Mouse (Mus musculus) embryonic facial prominence, embryonic 13.5 days (tissue): ENCODE measurements around the gene Gm6614. TPM values are rescaled to one million over a fixed set of nuclear protein-coding genes. Genes with fewer than 3 reads are reported as not detected.
"Not testable (repeated sequence)": the region's sequence is repeated elsewhere in the genome, so short reads cannot be mapped to it uniquely, and the experiment has no call there.

ENCODE experiments used
- ATAC-seq: fragments of 200-750 bp; cut with Nextera tagmentation; 2 replicates; pipeline ENCODE4 v1.8.0; 2017; ENCODE audit warnings: low read depth; ENCODE audit not compliant: insufficient number of reproducible peaks, insufficient read depth, low FRiP score, low TSS enrichment
- H3K27ac ChIP-seq: fragments of 300-500 bp; sonication (generic); 2 replicates; pipeline ENCODE4 v1.5.1; 2015; ENCODE audit warnings: moderate library complexity, mild to moderate bottlenecking, inconsistent platforms
- H3K27me3 ChIP-seq: fragments of 300-500 bp; sonication (generic); 2 replicates; pipeline ENCODE4 v1.6.1; 2015; ENCODE audit warnings: mild to moderate bottlenecking, inconsistent platforms
- H3K36me3 ChIP-seq: fragments of 300-500 bp; sonication (generic); 2 replicates; pipeline ENCODE4 v1.6.1; 2015; ENCODE audit warnings: mild to moderate bottlenecking, inconsistent platforms
- H3K4me1 ChIP-seq: fragments of 300-500 bp; sonication (generic); 2 replicates; pipeline ENCODE4 v1.6.1; 2015; ENCODE audit warnings: inconsistent platforms
- H3K4me2 ChIP-seq: fragments of 300-500 bp; sonication (generic); 2 replicates; pipeline ENCODE4 v1.6.1; 2015; ENCODE audit warnings: moderate library complexity, mild to moderate bottlenecking, inconsistent platforms
- H3K4me3 ChIP-seq: fragments of 300-500 bp; sonication (generic); 2 replicates; pipeline ENCODE4 v1.5.1; 2015; ENCODE audit warnings: mild to moderate bottlenecking, inconsistent platforms
- H3K9ac ChIP-seq: fragments of 300-500 bp; sonication (generic); 2 replicates; pipeline ENCODE4 v1.6.1; 2015; ENCODE audit warnings: mild to moderate bottlenecking, inconsistent platforms
- H3K9me3 ChIP-seq: fragments of 300-500 bp; sonication (generic); 2 replicates; pipeline ENCODE4 v1.6.1; 2016; ENCODE audit warnings: inconsistent platforms
- WGBS: fragments of 180-500 bp; shearing (Covaris S2); methylation state at CpG from one replicate; pipeline ENCODE4 v1.1.7; 2015; ENCODE audit warnings: mixed read lengths; 5-methylcytosine and 5-hydroxymethylcytosine counted together
- polyA plus RNA-seq: library from polyadenylated mRNA; unstranded; fragments of >200 nt; fragmentation: Nextera tagmentation; extraction: Ambion mirVana; gene quantifications from 2 replicates; pipeline ENCODE4 v1.2.1, GENCODE M21; 2015

Gm6614 gene
- polyA plus RNA-seq = not detected in 2 replicates

DNA sequence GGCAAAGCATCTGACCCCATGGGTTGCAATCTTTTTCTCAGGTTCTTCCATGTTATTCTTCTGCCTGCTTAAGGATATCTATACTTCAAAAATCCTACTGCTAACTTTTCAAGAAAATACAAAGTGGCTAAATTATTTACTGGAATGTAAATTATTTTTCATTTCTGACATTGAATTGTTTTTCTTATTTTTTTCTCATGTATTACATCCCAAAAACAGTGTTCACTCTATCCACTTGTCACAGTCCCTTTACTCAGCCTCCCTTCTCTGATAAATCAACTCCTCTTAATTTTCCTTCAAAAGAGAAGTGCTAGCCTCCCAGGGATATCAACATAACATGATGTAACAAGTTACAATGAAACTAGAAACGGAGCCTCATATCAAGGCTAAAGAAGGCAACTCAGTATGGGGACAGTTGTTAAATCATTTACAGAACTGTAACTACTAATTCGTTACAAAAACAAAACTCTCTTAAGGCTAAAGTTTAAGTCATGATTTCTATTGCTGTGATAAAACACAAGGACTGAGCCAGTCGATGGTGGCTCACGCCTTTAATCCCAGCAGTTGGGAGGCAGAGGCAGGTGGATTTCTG, at the start of gene Gm6614:
TSS of gene Gm6614 (minus strand) at position 51 of the 592 bp plus-strand sequence.
- no peaks in the 10 kb centered on the region for H3K27me3 ChIP-seq
- no peak within 1 kb of the TSS for H3K4me2 ChIP-seq
- no peak within 1 kb of the TSS for H3K9ac ChIP-seq
- no peaks in the 10 kb centered on the region for H3K9me3 ChIP-seq
- no peak within 1 kb of the TSS for H3K27ac ChIP-seq
- H3K36me3 ChIP-seq = no peaks in the 10 kb centered on the region
- no peaks in the 10 kb centered on the region for H3K4me1 ChIP-seq
- no peak for ATAC-seq
- 88% methylated on average over 4 of the region's 4 CpGs for WGBS
- H3K4me3 ChIP-seq = no peak within 1 kb of the TSS

DNA sequence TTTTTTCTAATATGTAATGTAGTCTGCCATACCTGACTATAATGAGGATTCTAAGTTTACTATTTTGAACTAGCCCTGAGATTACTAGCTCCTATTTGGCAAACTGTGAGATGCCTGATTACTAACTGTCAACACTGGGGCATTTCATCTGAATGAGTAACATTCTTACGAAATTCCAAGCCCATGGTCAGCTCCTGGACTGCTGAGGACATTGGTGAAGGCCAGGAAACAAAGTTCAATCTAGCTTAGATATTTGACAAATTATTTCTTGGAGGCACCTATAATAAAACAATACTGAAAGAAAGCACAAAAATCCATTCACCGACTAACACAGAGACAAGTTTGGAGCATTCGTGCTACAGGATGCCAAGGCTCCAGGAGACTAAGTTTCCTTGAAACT, 47.1 kb upstream of the Gm6614 start:
- ATAC-seq, H3K4me2 ChIP-seq, H3K27ac ChIP-seq, H3K4me3 ChIP-seq, H3K9me3 ChIP-seq, H3K9ac ChIP-seq, H3K4me1 ChIP-seq, H3K36me3 ChIP-seq, H3K27me3 ChIP-seq: not testable (repeated sequence)
- 82% methylated on average over 3 of the region's 3 CpGs for WGBS

GRCm38 (mm10) chr6:142047689-142048088, 36.5 kb upstream of the Gm6614 start:
- no peak overlapping the region for H3K9ac ChIP-seq
- H3K4me2 ChIP-seq = no peak overlapping the region
- no peak for ATAC-seq
- no peak overlapping the region for H3K4me3 ChIP-seq
- H3K9me3 ChIP-seq = no peaks in the 10 kb centered on the region
- H3K36me3 ChIP-seq = no peaks in the 10 kb centered on the region
- no peak overlapping the region for H3K27ac ChIP-seq
- H3K27me3 ChIP-seq = no peaks in the 10 kb centered on the region
- no peaks in the 10 kb centered on the region for H3K4me1 ChIP-seq
- 88% methylated on average over 1 of the region's 1 CpGs for WGBS

- Histone ChIP-seq H3K4me3 (no peak overlapping the region), H3K27ac (no peak overlapping the region), H3K4me2 (no peak overlapping the region), H3K36me3 (no peaks in the 10 kb centered on the region), H3K9me3 (no peaks in the 10 kb centered on the region), H3K27me3 (no peaks in the 10 kb centered on the region), H3K4me1 (no peaks in the 10 kb centered on the region), H3K9ac (no peak overlapping the region)
- 86% methylated on average over 2 of the region's 2 CpGs for whole genome bisulfite sequencing
- ATAC-seq = no peak
Measured at GRCm38 (mm10) chr6:142045746-142046145, 34.5 kb upstream of the Gm6614 start.

DNA sequence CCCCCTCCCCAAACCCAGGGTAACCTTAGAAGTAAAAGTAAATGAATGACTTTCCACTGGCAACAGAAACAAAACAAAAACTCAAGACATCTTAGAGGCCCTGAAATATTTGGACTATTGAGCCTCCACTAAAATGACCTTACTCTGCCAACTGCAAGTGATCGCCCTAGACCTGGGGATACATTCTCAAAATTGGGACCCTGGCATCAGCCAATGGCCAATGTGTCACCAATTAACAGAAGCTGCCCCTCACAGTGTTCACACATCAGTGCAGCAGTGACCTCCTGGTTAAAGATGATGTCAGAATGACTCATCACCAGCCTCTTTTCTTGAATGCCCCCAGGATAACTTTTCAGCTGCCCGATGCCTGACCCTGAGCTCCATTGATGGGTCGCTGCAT, 30.7 kb upstream of the Gm6614 start:
- Histone ChIP-seq H3K4me1 (no peaks in the 10 kb centered on the region), H3K27me3 (no peaks in the 10 kb centered on the region), H3K4me3 (no peak overlapping the region), H3K9ac (no peak overlapping the region), H3K4me2 (no peak overlapping the region), H3K36me3 (no peaks in the 10 kb centered on the region), H3K27ac (no peak overlapping the region), H3K9me3 (no peaks in the 10 kb centered on the region)
- no peak for ATAC-seq
- WGBS = 89% methylated on average over 3 of the region's 3 CpGs

DNA sequence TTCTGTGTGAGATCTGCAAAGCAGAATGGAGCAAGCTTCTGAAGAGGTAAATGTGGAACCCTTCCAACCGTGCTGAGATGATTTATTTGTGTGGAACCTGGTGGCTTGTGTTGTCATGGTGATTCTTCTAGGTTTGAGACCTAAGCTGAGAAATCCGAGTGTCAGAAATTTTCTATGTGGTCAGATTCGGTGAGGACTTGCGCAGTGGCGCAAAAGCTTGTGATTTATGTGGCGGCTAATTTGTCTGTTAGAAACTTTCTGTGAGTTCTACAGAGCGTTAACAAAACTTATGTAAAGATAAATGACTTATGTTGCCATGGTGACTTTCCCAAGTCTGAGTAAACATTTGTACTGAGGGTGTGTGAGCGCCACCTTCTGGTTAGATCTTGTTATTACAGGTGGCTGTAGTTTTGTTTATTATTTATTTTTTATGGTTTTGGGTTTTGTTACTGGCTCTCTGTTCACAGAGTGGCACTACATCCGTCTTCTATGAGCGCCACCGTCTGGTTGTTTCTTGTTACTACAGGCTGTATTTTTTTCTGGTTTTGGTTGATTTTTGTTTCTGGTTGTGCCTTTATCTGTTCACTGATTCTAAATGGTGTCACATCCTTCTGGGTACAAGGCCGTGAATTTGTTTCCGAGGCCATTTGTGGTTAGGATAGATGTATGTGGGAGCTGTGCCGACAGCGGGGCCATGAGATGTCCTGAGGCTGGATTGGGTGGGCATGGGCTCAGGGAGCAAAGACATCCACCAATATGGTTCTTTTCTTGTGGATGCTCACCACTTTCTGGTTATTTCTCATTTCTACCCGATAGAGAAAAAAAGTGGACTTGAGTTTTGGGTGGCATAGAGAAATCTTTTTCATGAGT, 29.3 kb upstream of the Gm6614 start:
- H3K4me3 ChIP-seq = no peak overlapping the region
- H3K27me3 ChIP-seq = no peaks in the 10 kb centered on the region
- WGBS = 62% methylated on average over 16 of the region's 16 CpGs
- no peak overlapping the region for H3K9ac ChIP-seq
- no peak overlapping the region for H3K4me2 ChIP-seq
- no peaks in the 10 kb centered on the region for H3K36me3 ChIP-seq
- H3K4me1 ChIP-seq = no peaks in the 10 kb centered on the region
- H3K27ac ChIP-seq = no peak overlapping the region
- H3K9me3 ChIP-seq = no peaks in the 10 kb centered on the region
- ATAC-seq = no peak

DNA sequence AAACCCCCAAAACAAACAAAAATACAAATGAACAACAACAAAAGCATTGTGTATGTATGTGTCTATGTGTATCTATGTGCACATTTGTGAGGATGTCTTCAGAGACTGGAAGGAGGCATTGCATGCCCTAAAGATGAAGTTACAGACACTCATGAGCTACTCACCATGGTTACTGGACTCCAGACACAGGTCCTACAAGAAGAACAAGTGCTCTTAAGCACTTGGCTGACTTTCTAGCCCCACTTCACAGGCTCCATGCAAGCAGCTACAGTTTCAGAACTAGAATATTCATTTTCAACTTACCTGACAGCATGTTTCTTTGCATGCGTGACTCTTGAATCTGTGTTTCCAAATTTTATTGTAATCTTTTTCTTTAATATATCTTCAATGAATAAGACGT, 24.6 kb upstream of the Gm6614 start:
- Histone ChIP-seq H3K9me3 (no peaks in the 10 kb centered on the region), H3K4me2 (no peak overlapping the region), H3K36me3 (no peaks in the 10 kb centered on the region), H3K27ac (no peak overlapping the region), H3K4me1 (no peaks in the 10 kb centered on the region), H3K27me3 (no peaks in the 10 kb centered on the region), H3K9ac (no peak overlapping the region), H3K4me3 (no peak overlapping the region)
- ATAC-seq = no peak
- 77% methylated on average over 2 of the region's 2 CpGs for WGBS

DNA sequence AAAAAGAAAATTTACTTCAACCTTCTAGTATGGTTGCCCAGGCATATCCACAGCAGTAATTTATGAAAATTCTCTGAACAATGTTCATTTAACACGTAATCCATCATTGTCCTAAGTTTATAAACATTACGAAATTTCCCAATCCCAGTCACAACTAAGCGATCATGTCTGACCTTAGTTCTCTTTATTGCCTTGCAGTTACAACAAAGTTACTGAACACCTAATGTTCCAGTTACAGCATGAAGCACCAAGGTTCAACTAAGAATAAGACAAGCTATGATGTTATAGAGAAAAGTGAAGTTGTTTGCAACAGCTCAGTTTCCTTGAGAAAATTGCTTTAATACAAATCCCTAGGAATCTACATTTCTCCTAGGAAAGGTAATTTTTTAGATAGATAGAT, 10.5 kb upstream of the Gm6614 start:
- Histone ChIP-seq H3K4me1 (no peaks in the 10 kb centered on the region), H3K4me3 (no peak overlapping the region), H3K27me3 (no peaks in the 10 kb centered on the region), H3K36me3 (no peaks in the 10 kb centered on the region), H3K27ac (no peak overlapping the region), H3K9me3 (no peaks in the 10 kb centered on the region), H3K9ac (no peak overlapping the region), H3K4me2 (no peak overlapping the region)
- no peak for ATAC-seq
- WGBS = 85% methylated on average over 3 of the region's 3 CpGs

GRCm38 (mm10) chr6:141986772-141987171, 24.4 kb downstream of the Gm6614 start:
- H3K27ac ChIP-seq = no peak overlapping the region
- H3K4me3 ChIP-seq = no peak overlapping the region
- no peak overlapping the region for H3K9ac ChIP-seq
- ATAC-seq = no peak
- no peak overlapping the region for H3K4me2 ChIP-seq
- 98% methylated on average over 6 of the region's 6 CpGs for WGBS
- H3K27me3 ChIP-seq = no peaks in the 10 kb centered on the region
- no peaks in the 10 kb centered on the region for H3K4me1 ChIP-seq
- no peaks in the 10 kb centered on the region for H3K9me3 ChIP-seq
- H3K36me3 ChIP-seq = no peaks in the 10 kb centered on the region

DNA sequence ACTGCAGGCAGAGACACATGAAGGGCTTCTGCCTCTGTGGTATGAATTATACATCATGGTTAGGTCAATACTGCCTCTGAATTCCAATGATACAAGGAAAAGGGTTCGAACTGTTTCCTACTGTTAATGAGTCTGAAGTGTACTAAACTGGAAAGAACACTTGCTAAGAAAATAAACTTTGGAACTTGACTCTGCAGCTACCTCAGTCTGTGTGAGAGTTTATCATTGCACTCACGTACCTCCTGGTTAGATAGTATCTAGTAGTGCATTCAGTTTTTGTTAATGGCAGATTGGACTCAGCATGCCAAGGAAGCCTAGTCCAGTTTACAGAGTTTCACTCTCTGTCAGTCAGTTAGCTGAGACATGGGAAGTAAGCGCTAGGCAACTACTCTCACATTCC, 26.6 kb downstream of the Gm6614 start:
- no peak overlapping the region for H3K4me2 ChIP-seq
- H3K36me3 ChIP-seq = no peaks in the 10 kb centered on the region
- H3K9ac ChIP-seq = no peak overlapping the region
- no peaks in the 10 kb centered on the region for H3K4me1 ChIP-seq
- no peaks in the 10 kb centered on the region for H3K27me3 ChIP-seq
- no peak overlapping the region for H3K27ac ChIP-seq
- no peaks in the 10 kb centered on the region for H3K9me3 ChIP-seq
- ATAC-seq = no peak
- 75% methylated on average over 3 of the region's 3 CpGs for WGBS
- no peak overlapping the region for H3K4me3 ChIP-seq

- 60% methylated on average over 1 of the region's 1 CpGs for WGBS
- H3K27ac ChIP-seq = no peak overlapping the region
Measured at GRCm38 (mm10) chr6:141962420-141962819, 48.8 kb downstream of the Gm6614 start.

DNA sequence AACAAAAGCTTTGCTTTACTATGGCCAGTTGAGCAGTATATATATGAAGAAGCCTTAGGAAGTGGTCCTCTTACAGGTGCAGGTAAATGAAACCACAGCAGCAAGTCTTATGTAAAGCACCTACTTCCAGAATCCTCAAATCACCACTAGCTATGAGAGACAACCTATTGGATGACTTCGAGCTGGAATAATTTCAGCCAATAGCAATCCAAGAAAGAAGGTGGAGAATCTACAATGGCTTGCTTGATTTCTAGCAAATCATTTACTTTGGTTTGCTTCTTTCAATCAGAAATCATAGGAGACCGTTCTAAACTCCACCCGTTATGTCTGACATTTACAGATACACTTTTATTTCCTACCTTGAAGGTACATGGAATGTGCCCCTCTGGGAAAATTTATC, 49.4 kb downstream of the Gm6614 start:
- Histone ChIP-seq H3K27me3 (no peaks in the 10 kb centered on the region), H3K4me1 (no peaks in the 10 kb centered on the region), H3K27ac (no peak overlapping the region), H3K9ac (no peak overlapping the region), H3K4me3 (no peak overlapping the region), H3K4me2 (no peak overlapping the region), H3K9me3 (no peaks in the 10 kb centered on the region), H3K36me3 (no peaks in the 10 kb centered on the region)
- 92% methylated on average over 3 of the region's 3 CpGs for WGBS
- no peak for ATAC-seq

More at GRCm38 (mm10) chr6:141962420-141962819, 48.8 kb downstream of the Gm6614 start:
- no peaks in the 10 kb centered on the region for H3K27me3 ChIP-seq
- no peak overlapping the region for H3K4me3 ChIP-seq
- no peak overlapping the region for H3K4me2 ChIP-seq
- H3K36me3 ChIP-seq = no peaks in the 10 kb centered on the region
- no peak for ATAC-seq
- H3K4me1 ChIP-seq = no peaks in the 10 kb centered on the region
- H3K9ac ChIP-seq = no peak overlapping the region
- no peaks in the 10 kb centered on the region for H3K9me3 ChIP-seq
